Mouse (Mus musculus): ENCODE results near the gene Klhl36.

The Klhl36 gene

DNA sequence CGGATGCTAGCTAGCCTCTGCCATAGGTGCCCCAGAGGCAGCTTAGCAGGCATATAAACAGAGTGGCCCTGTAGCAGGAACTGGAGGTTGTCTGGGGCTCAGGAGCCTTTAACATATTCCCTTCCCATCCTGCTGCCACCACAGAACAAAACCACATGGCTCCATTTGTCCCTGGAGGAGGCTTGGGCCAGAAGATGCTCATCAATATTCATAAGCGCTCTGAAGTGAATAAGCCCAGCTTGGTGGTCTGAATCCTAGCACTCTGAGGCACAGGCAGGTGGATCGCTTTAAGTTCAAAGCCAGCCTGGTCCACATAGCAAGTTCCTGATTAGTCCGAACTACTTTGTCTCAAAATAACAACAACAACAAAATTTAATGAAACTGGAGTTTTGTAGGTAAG is 25.9 kb downstream of the Klhl36 start:
- no peak for DNase-seq

DNA sequence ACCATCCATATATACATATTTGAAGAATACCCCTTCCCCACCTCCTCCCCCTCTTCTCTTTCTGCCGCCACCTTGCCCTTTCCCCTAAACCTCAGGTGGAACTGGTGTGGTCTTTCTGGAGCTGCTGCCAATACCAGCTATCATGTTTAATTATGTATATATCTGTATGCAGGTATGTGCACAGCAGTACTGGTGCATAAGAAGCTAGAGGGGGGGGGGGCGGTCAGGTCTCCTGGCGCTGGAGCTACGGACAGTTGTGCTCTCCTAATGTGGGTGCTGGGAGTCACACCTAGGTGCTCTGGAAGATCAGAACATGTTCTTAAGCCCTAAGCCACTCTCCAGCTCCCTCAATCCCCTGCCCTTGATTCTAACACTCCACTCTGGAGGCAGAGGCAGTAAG is 35.0 kb downstream of the Klhl36 start:
- DNase-seq, result no peak

DNA sequence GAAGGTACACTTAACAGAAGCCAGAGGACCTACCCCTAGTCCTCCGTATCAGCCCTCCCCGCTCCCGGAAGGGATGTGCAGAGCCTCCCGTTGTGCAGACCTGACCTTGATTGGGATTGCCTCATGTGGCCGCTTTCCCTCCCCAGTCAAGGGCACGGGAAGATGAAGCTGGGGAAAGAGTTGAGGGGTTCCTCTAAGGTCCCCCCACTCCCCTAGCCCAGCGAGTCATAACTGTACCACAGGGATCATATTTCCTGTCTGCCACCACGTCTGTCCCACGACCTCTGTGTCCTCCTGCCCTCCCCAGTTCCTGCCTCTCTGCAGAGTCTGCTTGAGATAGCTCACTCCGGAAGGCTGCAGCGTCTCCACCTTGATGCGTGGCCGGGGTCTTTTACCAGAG is 35.9 kb downstream of the Klhl36 start:
- DNase-seq, result no peak

DNA sequence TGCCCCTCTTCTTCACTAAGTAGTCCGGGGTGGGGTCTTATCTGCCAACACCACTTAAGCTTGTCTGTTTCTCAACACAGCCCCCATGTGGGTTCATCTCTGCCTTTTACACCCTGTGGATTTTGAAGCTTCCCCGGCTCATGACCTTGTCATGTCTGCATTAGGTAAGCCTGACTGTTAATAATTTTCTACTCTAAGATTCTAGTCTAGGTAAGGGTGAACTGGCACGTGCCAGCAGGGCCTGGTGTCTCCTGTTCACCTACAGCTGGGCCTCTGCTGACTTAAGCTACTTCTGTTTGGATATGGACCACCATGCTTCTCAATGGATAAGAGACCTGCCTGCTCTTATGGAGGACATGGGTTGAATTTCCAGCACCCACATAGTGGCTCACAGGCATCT is 39.3 kb downstream of the Klhl36 start:
- DNase-seq, result no peak

DNA sequence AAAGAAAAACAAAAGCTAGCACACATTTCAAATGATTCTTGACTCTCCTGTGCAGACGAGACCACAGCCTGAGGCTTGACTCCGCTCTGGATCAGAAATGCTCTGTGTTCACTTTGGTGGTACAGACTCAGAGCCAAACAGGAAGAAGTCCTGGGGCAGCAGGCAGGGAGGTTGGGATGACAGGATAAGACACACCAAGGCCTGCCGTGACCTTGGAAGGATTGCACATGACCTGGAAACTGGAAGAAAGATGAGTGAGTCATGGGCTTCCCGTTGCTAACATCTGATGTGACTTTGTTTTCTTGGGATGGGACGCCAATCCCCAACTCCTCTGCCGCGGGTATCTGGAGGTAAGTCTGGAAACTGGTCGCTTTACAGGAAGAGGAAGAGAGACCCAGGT is 39.9 kb downstream of the Klhl36 start:
- DNase-seq, result no peak

DNA sequence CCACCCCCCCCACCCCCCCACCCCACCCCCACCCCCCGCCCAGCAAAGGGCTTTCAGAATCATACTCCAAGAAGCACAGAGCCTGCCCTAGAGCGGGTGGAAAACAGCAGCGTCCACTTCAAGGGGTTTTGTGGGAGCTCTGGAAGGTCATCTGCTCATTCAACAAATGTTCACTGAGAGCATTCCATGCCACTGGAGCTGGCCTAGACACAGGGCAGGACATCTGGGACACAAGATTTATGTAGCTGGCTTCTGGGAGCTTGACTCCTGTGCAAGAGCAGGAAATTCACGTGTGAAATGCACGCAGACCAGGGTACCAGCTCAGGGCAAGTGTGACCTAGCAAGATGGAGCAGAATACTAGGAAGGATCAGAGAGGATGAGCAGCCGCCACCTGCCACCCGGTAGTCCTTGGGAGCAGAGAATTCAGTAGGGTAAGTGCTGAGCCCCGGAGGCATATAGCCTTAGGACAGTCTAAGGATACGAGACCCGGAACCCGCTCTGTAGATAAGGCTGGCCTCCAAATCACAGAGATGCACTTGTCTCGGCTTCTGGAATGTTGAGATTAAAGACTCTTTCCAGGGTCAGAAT is 42.4 kb downstream of the Klhl36 start:
- no peak for DNase-seq

DNA sequence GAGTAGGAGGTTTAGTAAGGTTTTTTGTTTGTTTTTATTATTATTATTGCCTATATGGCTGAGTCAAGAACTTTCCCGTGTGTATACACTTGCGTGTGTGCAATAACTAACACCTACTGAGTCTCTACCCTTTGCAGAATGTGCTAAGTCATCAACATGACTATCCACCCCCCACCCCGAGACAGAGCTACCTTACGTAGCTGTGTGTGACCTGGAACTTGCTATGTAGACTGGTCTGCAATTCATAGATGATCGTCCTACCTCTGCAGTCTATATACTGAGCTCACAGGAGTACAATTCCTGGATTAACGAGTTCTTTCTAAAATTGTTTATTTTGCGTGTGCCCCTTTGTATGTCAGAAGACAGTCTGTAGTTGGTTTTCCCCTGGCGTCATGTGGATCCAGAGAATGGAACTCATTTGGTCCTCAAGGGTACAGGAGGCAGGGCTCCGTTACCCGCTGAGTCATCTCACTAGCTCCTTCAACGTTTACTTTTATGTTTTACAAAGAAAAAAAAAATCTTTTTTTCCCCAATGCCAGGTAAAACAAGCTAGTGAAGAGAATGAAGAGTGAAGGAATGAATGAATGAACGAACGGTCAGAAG is 48.0 kb downstream of the Klhl36 start, which contains the start of gene Usp10:
Gene Usp10 (plus strand): TSS at position 417 of the 603 bp plus-strand sequence.
- no peak for DNase-seq

DNA sequence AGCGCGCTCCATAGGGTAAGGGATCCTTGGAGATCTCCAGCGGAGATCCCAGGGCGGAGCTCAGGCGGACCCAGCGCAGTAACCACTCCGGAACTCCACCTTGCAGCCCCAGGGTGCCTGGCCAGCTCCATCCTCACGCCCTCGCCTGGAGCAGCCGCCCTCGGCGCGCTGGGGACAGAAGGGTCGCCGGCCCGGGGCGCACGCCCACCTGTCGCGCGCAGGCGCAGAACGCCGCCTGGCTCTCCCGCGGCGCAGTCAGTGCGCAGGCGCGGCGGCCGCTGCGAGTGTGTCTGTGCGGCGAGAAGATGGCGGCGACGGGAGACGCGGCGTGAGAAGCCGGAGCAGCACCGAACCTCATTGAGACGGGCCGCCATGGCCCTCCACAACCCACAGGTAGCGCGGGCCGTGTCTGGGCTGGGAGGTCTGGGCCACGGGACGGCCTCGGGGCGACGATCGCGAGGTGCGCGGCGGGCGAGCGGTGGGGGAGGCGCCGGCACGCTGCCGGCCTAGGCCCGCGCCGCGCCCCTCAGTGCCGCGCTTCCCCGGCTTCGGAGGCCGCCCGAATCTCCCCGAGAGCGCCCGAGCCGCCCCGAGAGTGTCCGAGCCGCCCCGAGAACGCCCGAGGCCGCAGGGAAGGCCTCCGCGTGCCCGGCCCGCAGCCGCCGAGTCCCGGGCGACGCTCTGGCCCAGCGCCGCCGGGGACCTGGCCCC is 48.6 kb downstream of the Klhl36 start, which contains the start of gene Gm20388:
Gene Gm20388 (plus strand): TSS at position 295 of the 711 bp plus-strand sequence.
- peak; percentile 92 for DNase-seq

DNA sequence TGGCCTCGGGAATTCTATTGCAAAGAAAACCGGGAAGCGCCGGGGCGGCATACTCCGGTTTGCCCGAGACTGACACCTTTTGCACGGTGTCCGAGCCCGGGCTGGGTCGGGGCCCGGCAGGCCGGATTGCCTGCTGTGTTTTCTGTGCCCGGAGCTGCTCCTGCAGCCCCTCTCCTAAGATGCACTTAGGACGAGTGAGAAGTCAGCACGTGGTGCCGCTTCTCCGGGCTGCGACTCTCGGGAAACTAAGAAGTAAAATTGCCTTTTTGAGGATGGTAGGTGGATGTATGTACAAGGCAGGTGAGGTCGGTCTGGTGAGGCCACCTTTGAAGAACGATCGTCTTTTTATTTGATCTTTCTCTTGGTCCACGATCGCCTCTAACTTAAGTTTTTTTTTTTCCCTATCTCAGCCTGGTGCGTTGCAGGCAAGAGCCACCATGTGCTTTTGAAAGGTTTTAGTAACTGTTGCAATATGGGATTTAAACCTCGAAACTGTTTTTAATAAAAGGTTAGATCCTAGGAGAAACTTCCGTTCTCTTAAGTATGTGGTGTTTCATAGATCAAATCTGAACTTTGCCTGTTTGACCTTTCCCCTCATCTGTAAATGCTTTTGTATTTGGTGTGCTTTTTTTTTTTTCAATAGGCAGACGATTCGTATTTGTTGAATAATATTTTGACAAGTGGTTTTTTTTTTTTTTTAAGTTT is 49.3 kb downstream of the Klhl36 start:
- DNase-seq, result no peak

DNA sequence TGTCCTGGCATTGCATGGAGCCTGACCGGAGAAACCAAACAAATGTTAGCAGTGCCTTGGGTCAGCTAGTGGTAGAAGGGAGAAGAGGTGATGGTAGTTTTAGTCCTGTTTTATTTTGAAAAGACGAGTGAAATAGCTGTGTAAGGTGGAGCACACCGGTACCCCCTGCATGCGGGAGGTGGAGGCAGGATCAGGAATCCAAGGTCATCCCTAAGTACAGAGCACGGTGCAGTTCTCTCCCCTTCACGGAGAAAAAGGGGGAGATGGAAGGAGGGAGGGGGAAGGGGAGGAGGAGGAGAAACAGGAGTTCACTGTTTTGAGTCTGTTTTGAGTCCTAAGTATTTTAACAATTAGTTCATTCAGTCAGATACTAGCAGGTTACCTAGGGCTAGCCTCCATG is 50.6 kb downstream of the Klhl36 start:
- DNase-seq, result no peak

DNA sequence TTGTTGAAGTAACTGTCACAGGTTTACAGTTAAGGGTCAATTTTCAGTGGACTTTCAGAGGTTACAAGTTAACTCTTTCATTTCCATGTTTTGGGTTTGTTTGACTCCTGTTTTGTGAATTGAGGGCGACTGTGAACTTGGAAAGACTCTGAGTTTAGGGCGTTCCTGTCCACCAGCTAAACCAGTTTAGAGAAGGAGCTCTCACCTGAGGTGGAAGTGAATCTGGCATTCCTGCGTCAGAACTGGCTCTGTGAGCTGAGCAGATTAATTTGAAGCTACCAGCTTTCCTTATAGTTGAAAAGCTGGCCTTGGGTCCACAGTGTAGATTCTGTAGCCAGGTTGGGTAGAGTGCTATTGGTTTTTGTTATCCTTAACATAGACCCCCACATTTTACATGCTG is 51.1 kb downstream of the Klhl36 start:
- DNase-seq, result no peak

DNA sequence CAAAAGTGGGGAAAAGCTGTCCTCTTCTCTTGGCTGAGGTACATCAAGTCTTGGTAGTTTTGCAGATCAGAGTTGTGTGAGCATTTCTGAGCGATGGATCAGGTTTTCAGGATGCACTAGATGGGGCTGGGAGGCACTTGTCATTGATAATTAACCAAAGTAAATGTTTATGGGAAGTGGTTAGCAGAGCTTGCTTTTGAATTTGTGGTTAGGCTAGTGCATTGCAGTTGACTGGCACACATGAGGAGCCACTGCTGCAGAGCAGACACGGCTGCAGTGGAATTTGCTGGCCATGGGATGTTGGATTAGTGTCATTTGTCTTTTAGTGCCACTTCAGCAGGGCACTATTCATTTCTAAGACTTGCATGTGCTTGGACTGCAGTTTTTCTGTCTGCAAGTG is 52.1 kb downstream of the Klhl36 start:
- no peak for DNase-seq

DNA sequence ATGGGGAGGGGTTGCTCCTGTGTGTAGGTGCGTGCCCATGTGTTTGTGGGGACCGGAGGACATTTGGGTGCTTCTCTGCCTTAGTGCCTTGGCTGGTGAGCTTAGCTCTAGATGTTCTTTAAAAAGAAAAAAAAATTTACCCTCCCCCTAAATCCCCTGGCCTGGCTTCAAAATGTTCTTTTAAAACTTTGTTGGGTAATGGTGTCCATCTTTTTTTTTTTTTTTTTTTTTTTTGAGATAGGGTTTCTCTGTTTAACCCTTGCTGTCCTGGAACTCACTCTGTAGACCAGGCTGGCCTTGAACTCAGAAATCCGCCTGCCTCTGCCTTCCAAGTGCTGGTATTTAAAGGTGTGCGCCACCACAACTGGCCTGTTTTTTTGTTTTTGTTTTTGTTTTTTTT is 53.2 kb downstream of the Klhl36 start:
- DNase-seq, result no peak

DNA sequence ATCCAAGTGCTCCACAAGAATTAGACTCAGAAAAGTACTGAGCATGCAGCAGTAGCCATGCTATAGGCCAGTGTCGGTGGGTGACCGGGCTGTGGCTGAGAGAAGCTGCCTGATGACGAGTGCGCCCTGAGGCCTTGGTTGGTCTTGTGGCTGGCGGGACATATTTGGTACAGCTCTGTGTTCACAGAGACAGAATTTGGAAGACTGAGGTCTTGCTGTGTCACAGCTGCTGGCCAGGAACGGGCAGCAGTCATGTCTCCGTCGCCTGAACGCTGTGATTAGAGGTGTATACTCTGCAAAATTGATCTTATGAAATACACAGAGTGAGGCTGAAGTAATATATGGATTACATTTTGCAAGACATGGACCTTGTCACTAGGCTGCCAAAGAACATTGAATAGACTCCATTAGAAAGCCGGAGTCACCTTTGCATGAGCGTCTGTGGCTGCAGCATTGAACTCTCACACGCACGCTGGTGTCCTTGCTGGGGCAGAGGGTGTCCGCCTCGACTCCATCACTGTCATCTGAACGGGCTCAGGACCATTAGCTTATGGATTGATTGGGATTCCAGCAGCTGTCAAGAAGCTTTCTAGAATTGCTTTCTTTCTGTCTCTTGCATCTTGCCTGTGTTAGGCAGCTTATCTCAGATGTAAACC is 54.3 kb downstream of the Klhl36 start:
- no peak for DNase-seq

DNA sequence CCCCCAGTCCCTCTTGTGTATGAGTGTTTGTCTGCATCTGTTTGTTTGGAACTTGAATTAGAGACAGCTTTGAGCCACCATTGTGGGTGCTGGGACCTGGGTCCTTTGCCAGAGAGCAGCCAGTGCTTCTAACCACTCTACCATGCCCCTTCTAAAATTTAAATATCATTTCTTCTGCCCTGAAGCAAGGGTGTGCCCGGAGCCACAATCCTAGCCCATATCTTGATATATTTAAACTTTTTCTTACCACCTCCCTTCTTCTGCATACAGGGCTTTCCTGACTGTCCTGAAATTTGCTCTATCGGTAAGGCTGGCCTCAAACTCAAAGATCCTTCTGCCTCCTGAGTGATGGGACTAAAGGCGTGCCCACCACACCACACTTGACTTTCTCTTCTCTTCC is 55.3 kb downstream of the Klhl36 start:
- no peak for DNase-seq

DNA sequence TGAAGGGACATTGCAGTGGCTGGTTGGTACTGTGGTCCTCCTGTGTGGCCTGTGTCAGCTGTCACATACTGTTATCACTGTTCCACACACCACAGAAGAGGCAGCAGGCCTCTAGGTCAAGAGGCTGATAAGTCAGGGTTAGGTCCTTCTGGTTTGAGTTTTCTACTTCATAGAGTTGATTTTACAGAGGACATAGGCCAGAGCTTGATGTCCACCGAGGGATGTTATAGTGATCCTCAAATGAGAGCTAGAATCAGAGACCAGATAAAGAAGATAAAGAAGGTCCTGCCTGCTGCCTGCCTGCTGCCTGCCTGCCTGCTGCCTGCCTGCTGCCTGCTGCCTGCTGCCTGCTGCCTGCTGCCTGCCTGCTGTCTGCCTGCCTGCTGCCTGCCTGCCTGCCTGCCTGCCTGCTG is 56.1 kb downstream of the Klhl36 start:
- DNase-seq, result no peak

DNA sequence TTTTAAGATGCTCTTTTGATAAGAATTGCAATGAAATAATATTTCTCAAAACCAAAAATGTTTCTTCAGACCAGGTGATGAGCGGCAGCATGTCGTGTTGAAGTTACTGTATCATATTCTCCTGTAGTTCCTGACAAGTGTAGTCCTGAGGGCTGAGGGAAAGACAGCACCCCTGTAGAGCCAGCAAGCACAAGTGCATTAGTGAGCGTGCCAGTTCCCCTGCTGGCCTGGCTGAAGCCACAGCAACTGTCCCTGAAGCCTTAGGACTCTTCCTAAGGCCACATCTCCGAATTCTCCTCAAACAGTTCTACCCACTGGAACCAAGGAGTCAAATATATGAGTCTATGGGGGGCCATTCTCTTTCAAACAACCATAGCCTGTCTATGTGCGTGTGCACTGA is 61.2 kb downstream of the Klhl36 start:
- no peak for DNase-seq

DNA sequence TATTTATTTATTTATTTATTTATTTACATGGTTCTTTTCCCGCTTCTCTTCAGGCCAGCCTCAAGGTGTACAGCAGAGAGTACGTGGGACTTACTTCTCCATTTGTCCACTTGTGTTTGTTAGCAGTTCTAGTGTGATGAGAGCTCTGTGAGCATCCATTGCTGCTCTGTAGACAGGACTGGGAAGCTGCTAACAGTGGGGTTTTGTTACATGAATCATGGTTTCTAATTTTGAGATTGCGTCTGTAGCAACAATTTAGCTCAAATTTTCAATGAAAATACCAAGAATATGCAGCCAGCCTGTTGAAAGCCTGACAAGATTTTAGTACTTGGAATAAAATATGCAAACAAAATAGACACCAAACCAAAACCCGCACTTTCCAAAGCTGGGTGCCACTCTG is 63.4 kb downstream of the Klhl36 start:
- DNase-seq, result no peak

DNA sequence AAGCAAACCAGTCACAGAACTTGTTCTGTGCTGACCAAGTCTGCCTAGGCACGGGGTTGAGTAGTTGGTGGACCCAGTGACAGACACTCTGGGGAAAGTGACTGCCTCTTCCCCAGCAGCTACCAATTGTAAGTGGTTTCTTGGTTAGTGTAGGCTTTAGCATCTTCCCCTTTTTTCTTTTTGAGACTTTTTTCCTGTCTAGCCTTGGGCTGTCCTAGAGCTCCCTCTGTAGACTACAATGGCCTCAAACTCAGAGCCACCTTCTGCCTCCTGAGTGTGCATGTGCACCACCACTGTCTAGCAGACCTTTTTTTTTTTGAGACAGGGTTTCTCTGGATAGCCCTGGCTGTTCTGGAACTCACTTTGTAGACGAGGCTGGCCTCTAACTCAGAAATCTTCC is 64.4 kb downstream of the Klhl36 start:
- no peak for DNase-seq
